Mouse (Mus musculus): ENCODE data around the gene Dact1. TPM values are rescaled to one million over a fixed set of nuclear protein-coding genes. Genes with fewer than 3 reads are reported as not detected.

The Dact1 gene
- polyA plus RNA-seq, 2 experiments = 0.32 to 0.58 TPM

GRCm38 (mm10) chr12:71337896-71338463 lies 28.3 kb downstream of the Dact1 start:
- H3K4me3 ChIP-seq (ENCODE audit: insufficient read depth in 1 of 2, low read depth in 2 of 2, low read length in 2 of 2) = no peak overlapping the region
- ATAC-seq (ENCODE audit: insufficient read depth) = no peak
- TF ChIP-seq EP300 (IDR thresholded peaks at IDR 0.05; ENCODE audit: low read depth) (no peak), CTCF (IDR thresholded peaks at IDR 0.05; ENCODE audit: low read depth) (no peak)

GRCm38 (mm10) chr12:71339142-71339848 lies 29.6 kb downstream of the Dact1 start:
- no peak overlapping the region for H3K4me2 ChIP-seq (ENCODE audit: low read depth)
- no peaks in the 10 kb centered on the region for H3K36me3 ChIP-seq (replicated peaks; ENCODE audit: control insufficient read depth, insufficient read depth, low read depth)
- DNase-seq (ENCODE audit: low read depth in 3 of 3, low spot score in 3 of 3) (no peak), ATAC-seq (ENCODE audit: insufficient read depth) (no peak)
- no peak for TF ChIP-seq EP300 (IDR thresholded peaks at IDR 0.05; ENCODE audit: low read depth)
- no peak for TF ChIP-seq CTCF (IDR thresholded peaks at IDR 0.05; ENCODE audit: low read depth)
- no peaks in the 10 kb centered on the region for H3K9me3 ChIP-seq (ENCODE audit: control insufficient read depth, low read length)
- WGBS (ENCODE audit: insufficient replicate concordance) = 50% methylated on average over 16 of the region's 16 CpGs
- H3K4me3 ChIP-seq (ENCODE audit: insufficient read depth in 1 of 2, low read depth in 2 of 2, low read length in 2 of 2) = no peak overlapping the region
- peaks cover 0 to 3% of the 10 kb centered on the region in 2 experiments; a peak in 1 of 4 replicates for H3K4me1 ChIP-seq (replicated peaks; ENCODE audit: control insufficient read depth in 2 of 2, insufficient read depth in 2 of 2, low read length in 1 of 2)
- H3K9ac ChIP-seq (replicated peaks) = no peak overlapping the region
- no peak overlapping the region for H3K27ac ChIP-seq
- no peaks in the 10 kb centered on the region for H3K27me3 ChIP-seq (ENCODE audit: control insufficient read depth, insufficient read depth, low read length)

More at GRCm38 (mm10) chr12:71337896-71338463, 28.3 kb downstream of the Dact1 start:
- Histone ChIP-seq H3K9me3 (ENCODE audit: control insufficient read depth, low read length) (no peaks in the 10 kb centered on the region), H3K27me3 (ENCODE audit: control insufficient read depth, insufficient read depth, low read length) (no peaks in the 10 kb centered on the region), H3K9ac (replicated peaks) (no peak overlapping the region), H3K4me1 (replicated peaks; ENCODE audit: control insufficient read depth in 2 of 2, insufficient read depth in 2 of 2, low read length in 1 of 2) (peaks cover 0 to 3% of the 10 kb centered on the region in 2 experiments; a peak in 1 of 4 replicates), H3K27ac (no peak overlapping the region), H3K36me3 (replicated peaks; ENCODE audit: control insufficient read depth, insufficient read depth, low read depth) (no peaks in the 10 kb centered on the region), H3K4me2 (ENCODE audit: low read depth) (no peak overlapping the region)
- 58% methylated on average over 6 of the region's 6 CpGs for WGBS (ENCODE audit: insufficient replicate concordance)
- DNase-seq (ENCODE audit: low read depth in 3 of 3, low spot score in 3 of 3) = no peak

DNA sequence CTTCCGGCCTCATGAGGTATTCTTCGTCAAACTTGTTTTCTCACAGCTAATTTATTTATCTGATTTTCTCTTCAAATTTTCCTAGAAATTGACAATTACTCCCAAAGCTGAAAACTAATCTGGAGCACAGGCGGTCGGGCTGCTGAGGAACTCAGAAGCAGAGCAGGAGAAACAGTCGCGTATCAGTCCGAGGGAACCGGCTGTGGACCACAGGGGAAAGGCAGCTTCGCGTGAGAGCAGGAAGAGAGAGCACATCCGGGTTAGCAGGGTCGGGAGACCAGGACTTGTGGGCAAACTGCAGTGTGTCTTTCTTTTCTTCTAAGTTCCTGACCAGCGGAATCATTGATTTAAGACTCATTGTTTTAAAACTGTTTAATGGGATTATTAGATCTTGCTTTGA lies 32.7 kb downstream of the Dact1 start:
- no peak for ATAC-seq (ENCODE audit: insufficient read depth)
- no peak overlapping the region; the same call in 1 of the 2 replicates for H3K4me2 ChIP-seq (ENCODE audit: low read depth)
- no peak for DNase-seq (ENCODE audit: low read depth in 3 of 3, low spot score in 3 of 3)
- TF ChIP-seq EP300 (IDR thresholded peaks at IDR 0.05; ENCODE audit: low read depth) = no peak
- TF ChIP-seq CTCF (IDR thresholded peaks at IDR 0.05; ENCODE audit: low read depth) = no peak
- no peaks in the 10 kb centered on the region for H3K27me3 ChIP-seq (ENCODE audit: control insufficient read depth, insufficient read depth, low read length)
- H3K4me3 ChIP-seq (ENCODE audit: insufficient read depth in 1 of 2, low read depth in 2 of 2, low read length in 2 of 2) = no peak overlapping the region
- 23% methylated on average over 13 of the region's 13 CpGs for WGBS (ENCODE audit: insufficient replicate concordance)
- H3K27ac ChIP-seq = no peak overlapping the region
- no peaks in the 10 kb centered on the region for H3K9me3 ChIP-seq (ENCODE audit: control insufficient read depth, low read length)
- peaks cover 0 to 5% of the 10 kb centered on the region in 2 experiments; a peak in 2 of 4 replicates for H3K4me1 ChIP-seq (replicated peaks; ENCODE audit: control insufficient read depth in 2 of 2, insufficient read depth in 2 of 2, low read length in 1 of 2)
- H3K9ac ChIP-seq (replicated peaks) = no peak overlapping the region
- H3K36me3 ChIP-seq (replicated peaks; ENCODE audit: control insufficient read depth, insufficient read depth, low read depth) = no peaks in the 10 kb centered on the region

DNA sequence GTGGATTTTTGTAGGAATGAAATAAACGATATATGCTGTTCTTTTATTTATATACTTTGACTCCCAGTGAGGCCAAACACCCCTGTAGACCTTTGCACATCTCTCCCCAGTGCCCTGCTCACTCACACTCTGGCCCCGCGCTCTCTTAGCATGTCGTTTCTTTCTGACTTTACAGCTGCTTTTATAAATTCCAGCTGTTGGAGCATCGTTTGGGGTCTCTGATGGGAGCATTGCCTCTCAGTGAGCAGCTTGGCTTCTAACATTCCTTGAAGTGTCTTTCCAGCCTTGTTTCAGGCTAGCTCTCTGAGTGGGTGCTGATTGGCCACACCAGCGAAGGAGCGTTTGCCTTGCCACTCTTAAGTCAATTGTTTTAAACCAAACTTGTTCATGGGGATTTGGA lies 35.8 kb downstream of the Dact1 start:
- H3K4me2 ChIP-seq (ENCODE audit: low read depth) = no peak overlapping the region
- H3K27ac ChIP-seq = no peak overlapping the region
- H3K27me3 ChIP-seq (ENCODE audit: control insufficient read depth, insufficient read depth, low read length) = no peaks in the 10 kb centered on the region
- H3K4me3 ChIP-seq (ENCODE audit: insufficient read depth in 1 of 2, low read depth in 2 of 2, low read length in 2 of 2) = no peak overlapping the region
- WGBS (ENCODE audit: insufficient replicate concordance) = 72% methylated on average over 7 of the region's 7 CpGs
- peaks cover 0 to 2% of the 10 kb centered on the region in 2 experiments; a peak in 1 of 4 replicates for H3K4me1 ChIP-seq (replicated peaks; ENCODE audit: control insufficient read depth in 2 of 2, insufficient read depth in 2 of 2, low read length in 1 of 2)
- no peaks in the 10 kb centered on the region for H3K36me3 ChIP-seq (replicated peaks; ENCODE audit: control insufficient read depth, insufficient read depth, low read depth)
- no peak for ATAC-seq (ENCODE audit: insufficient read depth)
- TF ChIP-seq EP300 (IDR thresholded peaks at IDR 0.05; ENCODE audit: low read depth) (no peak), CTCF (IDR thresholded peaks at IDR 0.05; ENCODE audit: low read depth) (no peak)
- no peak for DNase-seq (ENCODE audit: low read depth in 3 of 3, low spot score in 3 of 3)
- no peak overlapping the region for H3K9ac ChIP-seq (replicated peaks)
- H3K9me3 ChIP-seq (ENCODE audit: control insufficient read depth, low read length) = no peaks in the 10 kb centered on the region

- no peaks in the 10 kb centered on the region for H3K27me3 ChIP-seq (ENCODE audit: control insufficient read depth, insufficient read depth, low read length)
- no peaks in the 10 kb centered on the region for H3K36me3 ChIP-seq (replicated peaks; ENCODE audit: control insufficient read depth, insufficient read depth, low read depth)
- 28% methylated on average over 5 of the region's 5 CpGs for WGBS (ENCODE audit: insufficient replicate concordance)
- no peak overlapping the region for H3K9ac ChIP-seq (replicated peaks)
- no peak for TF ChIP-seq EP300 (IDR thresholded peaks at IDR 0.05; ENCODE audit: low read depth)
- ATAC-seq (ENCODE audit: insufficient read depth) = no peak
- no peak overlapping the region for H3K4me2 ChIP-seq (ENCODE audit: low read depth)
- H3K9me3 ChIP-seq (ENCODE audit: control insufficient read depth, low read length) = no peaks in the 10 kb centered on the region
- DNase-seq (ENCODE audit: low read depth in 3 of 3, low spot score in 3 of 3) = no peak
- H3K27ac ChIP-seq = no peak overlapping the region
- H3K4me3 ChIP-seq (ENCODE audit: insufficient read depth in 1 of 2, low read depth in 2 of 2, low read length in 2 of 2) = no peak overlapping the region
- peaks cover 0 to 2% of the 10 kb centered on the region in 2 experiments; a peak in 1 of 4 replicates for H3K4me1 ChIP-seq (replicated peaks; ENCODE audit: control insufficient read depth in 2 of 2, insufficient read depth in 2 of 2, low read length in 1 of 2)
These were observed 36.4 kb downstream of the Dact1 start for GRCm38 (mm10) chr12:71346071-71346470.

All from liver, embryonic 14.5 days (tissue).